1 mouse cellular context compared by ENCODE assay signal in genomic region chr7:19441448-19442091, GRCm38 (mm10).
TF ChIP-seq lines count a peak whose summit lies in the region.

No protein-coding gene starts in this region.

TF ChIP-seq in MEL, 35 proteins besides CTCF, POLR2A, EP300 and RAD21 (continued from another document):
- TF ChIP-seq TAL1 (IDR thresholded peaks at IDR 0.05; ENCODE audit: low read length), result no peak
- no peak for TF ChIP-seq KAT2A (conservative IDR thresholded peaks at IDR 0.05; ENCODE audit: low read depth, low read length)
- TF ChIP-seq MAFK (IDR thresholded peaks at IDR 0.05; ENCODE audit: borderline replicate concordance, low read depth, low read length), result no peak
- TF ChIP-seq MEF2A (IDR thresholded peaks at IDR 0.05; ENCODE audit: extremely low read depth, insufficient replicate concordance, low read depth, low read length, poor library complexity, severe bottlenecking), result no peak
- TF ChIP-seq BHLHE40 (IDR thresholded peaks at IDR 0.05; ENCODE audit: borderline replicate concordance, low read depth, low read length), result no peak
- TF ChIP-seq NRF1 (IDR thresholded peaks at IDR 0.05; ENCODE audit: insufficient read depth, low read depth, low read length, poor library complexity, severe bottlenecking), result no peak
- TF ChIP-seq SMC3 (IDR thresholded peaks at IDR 0.05; ENCODE audit: low read depth, low read length), result no peak
- TF ChIP-seq SIN3A (IDR thresholded peaks at IDR 0.05; ENCODE audit: low read length), result peak; percentile 57
- no peak for TF ChIP-seq ZMIZ1 (IDR thresholded peaks at IDR 0.05; ENCODE audit: low read depth, low read length)
- no peak for TF ChIP-seq ZC3H11A (IDR thresholded peaks at IDR 0.05; ENCODE audit: low read depth, low read length)
- TF ChIP-seq NELFE (IDR thresholded peaks at IDR 0.05; ENCODE audit: low read depth, low read length), result no peak
- peak; percentile 49; the same call in 1 of the 2 replicates for TF ChIP-seq ETS1 (IDR thresholded peaks at IDR 0.05; ENCODE audit: low read depth, low read length)
- no peak for TF ChIP-seq MXI1 (IDR thresholded peaks at IDR 0.05; ENCODE audit: low read depth, low read length)
- 0 out of 2 replicates have a peak, but pooled peaks have one; percentile 33 for TF ChIP-seq TBP (IDR thresholded peaks at IDR 0.05; ENCODE audit: low read depth, low read length)
- TF ChIP-seq USF2 (IDR thresholded peaks at IDR 0.05; ENCODE audit: borderline replicate concordance in 1 of 2, insufficient read depth in 1 of 2, low read depth in 1 of 2, low read length in 2 of 2), result no peak
- no peak for TF ChIP-seq MAZ (IDR thresholded peaks at IDR 0.05; ENCODE audit: low read depth, low read length)
- no peak for TF ChIP-seq POLR2AphosphoS2 (IDR thresholded peaks at IDR 0.05; ENCODE audit: low read length)
- no peak for TF ChIP-seq POLR2AphosphoS5 (IDR thresholded peaks at IDR 0.05; ENCODE audit: borderline replicate concordance, low read depth, low read length)
- no peak for TF ChIP-seq CHD1 (IDR thresholded peaks at IDR 0.05; ENCODE audit: low read depth, low read length)
- TF ChIP-seq MYB (IDR thresholded peaks at IDR 0.05; ENCODE audit: low read depth, low read length), result 0 out of 2 replicates have a peak, but pooled peaks have one; percentile 20
- no peak for TF ChIP-seq USF1 (IDR thresholded peaks at IDR 0.05; ENCODE audit: low read depth, low read length)
- TF ChIP-seq JUND (IDR thresholded peaks at IDR 0.05; ENCODE audit: low read depth, low read length), result no peak
- TF ChIP-seq ZKSCAN1 (IDR thresholded peaks at IDR 0.05; ENCODE audit: low read depth, low read length), result no peak
TF ChIP-seq in MEL: peak in this region for 7.
